In the genomic region with DNA sequence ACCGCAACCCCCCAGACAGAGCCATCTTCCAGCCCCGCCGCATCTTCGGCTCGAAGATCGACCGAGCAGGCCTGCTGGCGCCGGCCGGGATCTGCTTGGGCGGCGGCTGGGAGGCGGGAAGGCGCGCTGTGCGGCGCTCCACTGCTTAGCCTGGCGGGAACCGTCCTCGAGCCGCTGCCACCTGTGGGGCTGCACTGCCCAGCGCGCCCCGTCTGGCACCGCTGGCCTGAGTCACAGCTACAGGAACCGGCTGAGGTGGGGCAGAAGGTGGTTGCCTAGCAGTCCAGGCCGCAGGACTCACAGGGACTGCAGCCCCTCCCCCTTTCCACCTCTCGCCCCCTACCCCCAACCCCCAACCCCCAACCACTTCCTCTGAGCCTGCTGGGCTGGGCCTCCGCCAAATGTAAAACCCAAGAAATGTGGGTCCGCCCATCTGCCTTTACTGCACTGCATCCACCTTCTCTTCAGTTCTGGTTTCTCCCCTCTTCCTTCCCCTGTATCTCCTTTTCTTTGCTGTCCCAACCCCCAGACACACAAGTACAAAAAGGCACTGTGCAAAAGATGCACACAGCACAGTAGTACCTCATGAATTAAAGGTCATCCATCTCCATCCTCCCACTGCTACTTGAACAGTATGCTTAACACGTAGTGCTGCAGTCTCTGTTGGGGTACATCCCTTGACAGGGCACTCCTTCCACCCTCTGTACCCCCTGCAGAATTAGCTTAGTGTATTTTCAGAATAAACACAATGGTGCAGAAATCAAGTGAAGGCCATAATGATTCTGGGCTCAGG, we compare ENCODE assay signal across 8 mouse cellular contexts. TPM values are rescaled to one million over a fixed set of nuclear protein-coding genes. Genes with fewer than 3 reads are reported as not detected.
DNase-seq lines count a peak whose midpoint lies in the region; ATAC-seq and TF ChIP-seq lines count a peak whose summit lies in the region.

A gene (minus strand): TSS at position 308 of the 793 bp plus-strand sequence.

- H3K4me1 ChIP-seq in forebrain, embryonic 13.5 days = no peaks in the 10 kb centered on the region
- no peaks in the 10 kb centered on the region for H3K4me1 ChIP-seq in heart, postnatal 0 days (ENCODE audit: control insufficient read depth, insufficient read depth)
- H3K4me1 ChIP-seq in liver, embryonic 13.5 days (replicated peaks) = no peaks in the 10 kb centered on the region; the same call in 1 of the 2 replicates
- no peaks in the 10 kb centered on the region for H3K4me1 ChIP-seq in stomach, embryonic 15.5 days

- ATAC-seq in forebrain, embryonic 13.5 days = peak; percentile 96
- ATAC-seq in heart, postnatal 0 days (ENCODE audit: insufficient read depth, low read depth) = peak; percentile 89
- peak; percentile 94 for ATAC-seq in liver, embryonic 13.5 days (ENCODE audit: low read depth)
- peak; percentile 93 for ATAC-seq in stomach, embryonic 15.5 days (ENCODE audit: insufficient read depth, low FRiP score, low read depth)

- no peaks in the 10 kb centered on the region for H3K9me3 ChIP-seq in forebrain, embryonic 13.5 days (replicated peaks)
- no peaks in the 10 kb centered on the region for H3K9me3 ChIP-seq in heart, postnatal 0 days (replicated peaks; ENCODE audit: control insufficient read depth, low read length)
- no peaks in the 10 kb centered on the region for H3K9me3 ChIP-seq in liver, embryonic 13.5 days (replicated peaks)
- no peaks in the 10 kb centered on the region for H3K9me3 ChIP-seq in stomach, embryonic 15.5 days

- TF ChIP-seq EP300 in heart, postnatal 0 days (IDR thresholded peaks at IDR 0.05; ENCODE audit: low read depth) = no peak

- peak within 1 kb of the TSS; percentile 68 for H3K9ac ChIP-seq in forebrain, embryonic 13.5 days
- H3K9ac ChIP-seq in heart, postnatal 0 days (replicated peaks; ENCODE audit: low read depth, low read length) = peak within 1 kb of the TSS; percentile 48
- peak within 1 kb of the TSS; percentile 72 for H3K9ac ChIP-seq in liver, embryonic 13.5 days
- 0 out of 2 replicates have a peak within 1 kb of the TSS, but pooled peaks have one; percentile 19 for H3K9ac ChIP-seq in stomach, embryonic 15.5 days

- WGBS in forebrain, embryonic 13.5 days = 29% methylated on average over 18 of the region's 31 CpGs
- WGBS in heart, postnatal 0 days = 13% methylated on average over 22 of the region's 31 CpGs
- WGBS in liver, embryonic 13.5 days (ENCODE audit: insufficient replicate concordance) = 15% methylated on average over 30 of the region's 31 CpGs
- 23% methylated on average over 30 of the region's 31 CpGs for WGBS in stomach, embryonic 15.5 days

- H3K36me3 ChIP-seq in forebrain, embryonic 13.5 days (ENCODE audit: poor library complexity, severe bottlenecking) = no peaks in the 10 kb centered on the region
- no peaks in the 10 kb centered on the region for H3K36me3 ChIP-seq in heart, postnatal 0 days (replicated peaks; ENCODE audit: control insufficient read depth, insufficient read depth, low read length)
- H3K36me3 ChIP-seq in liver, embryonic 13.5 days = no peaks in the 10 kb centered on the region
- H3K36me3 ChIP-seq in stomach, embryonic 15.5 days = no peaks in the 10 kb centered on the region

- peak within 1 kb of the TSS; percentile 50 for H3K4me3 ChIP-seq in forebrain, embryonic 13.5 days
- peak within 1 kb of the TSS; percentile 59 for H3K4me3 ChIP-seq in heart, postnatal 0 days (ENCODE audit: low read depth, low read length)
- H3K4me3 ChIP-seq in liver, embryonic 13.5 days (replicated peaks) = peak within 1 kb of the TSS; percentile 63
- H3K4me3 ChIP-seq in stomach, embryonic 15.5 days (replicated peaks) = peak within 1 kb of the TSS; percentile 51

- TF ChIP-seq POLR2A in brain, embryonic 14.5 days (IDR thresholded peaks at IDR 0.05; ENCODE audit: borderline replicate concordance, extremely low read depth, insufficient read depth, insufficient read length, poor library complexity, severe bottlenecking) = no peak

- no peak for TF ChIP-seq CTCF in brain, embryonic 14.5 days (IDR thresholded peaks at IDR 0.05; ENCODE audit: borderline replicate concordance, extremely low read depth, insufficient read depth, insufficient read length)
- TF ChIP-seq CTCF in heart, postnatal 0 days (IDR thresholded peaks at IDR 0.05; ENCODE audit: low read depth) = no peak

- DNase-seq in B cell, adult 2 months = peak; percentile 10 to 26
- DNase-seq in brain, embryonic 14.5 days (ENCODE audit: low read depth) = peak; percentile 84
- peak; percentile 63 for DNase-seq in heart, postnatal 0 days (ENCODE audit: low spot score)
- DNase-seq in kidney, postnatal 25 days = peak; percentile 42 to 74
- peak; percentile 45 for DNase-seq in liver, embryonic 13.5 days
- DNase-seq in neural tube, embryonic 10.5 days (ENCODE audit: extremely low spot score, low spot score) = peak; percentile 61

- H3K4me2 ChIP-seq in forebrain, embryonic 13.5 days = peak within 1 kb of the TSS; percentile 60
- peak within 1 kb of the TSS; percentile 70 for H3K4me2 ChIP-seq in heart, postnatal 0 days (ENCODE audit: low read depth, low read length)
- peak within 1 kb of the TSS; percentile 72 for H3K4me2 ChIP-seq in liver, embryonic 13.5 days
- H3K4me2 ChIP-seq in stomach, embryonic 15.5 days = peak within 1 kb of the TSS; percentile 57

- peaks cover 4% of the 10 kb centered on the region; the same call in 1 of the 2 replicates for H3K27me3 ChIP-seq in forebrain, embryonic 13.5 days
- H3K27me3 ChIP-seq in heart, postnatal 0 days (ENCODE audit: control insufficient read depth, insufficient read depth, low read length) = no peaks in the 10 kb centered on the region
- peaks cover 6% of the 10 kb centered on the region; the same call in 1 of the 2 replicates for H3K27me3 ChIP-seq in liver, embryonic 13.5 days
- H3K27me3 ChIP-seq in stomach, embryonic 15.5 days (replicated peaks) = no peaks in the 10 kb centered on the region

- H3K27ac ChIP-seq in forebrain, embryonic 13.5 days = no peak within 1 kb of the TSS
- H3K27ac ChIP-seq in heart, postnatal 0 days (ENCODE audit: low read depth) = no peak within 1 kb of the TSS; the same call in 1 of the 2 replicates
- no peak within 1 kb of the TSS for H3K27ac ChIP-seq in liver, embryonic 13.5 days
- peak within 1 kb of the TSS; percentile 40; the same call in 1 of the 2 replicates for H3K27ac ChIP-seq in stomach, embryonic 15.5 days

RNA-seq across cellular contexts. Expression of the gene that starts here (rescaled TPM):
- polyA plus RNA-seq in brain, embryonic 14.5 days (2012; rRNA removed) = 3.5 and 4.4 TPM in 2 replicates
- 4.8 and 5.7 TPM in 2 replicates for polyA plus RNA-seq in forebrain, embryonic 13.5 days (2015; fragmentation: Nextera tagmentation; extraction: Ambion mirVana)
- total RNA-seq in heart, postnatal 0 days (2014; rRNA removed; ENCODE audit: low replicate concordance) = 1.5 and 2.4 TPM in 2 replicates
- polyA plus RNA-seq in heart, postnatal 0 days (2015; fragmentation: Nextera tagmentation; extraction: Ambion mirVana) = 1.7 and 2.2 TPM in 2 replicates
- 1.8 and 2.2 TPM in 2 replicates for polyA plus RNA-seq in liver, embryonic 13.5 days (2015; fragmentation: Nextera tagmentation; extraction: Ambion mirVana)
- polyA plus RNA-seq in stomach, embryonic 15.5 days (2015; fragmentation: Nextera tagmentation; extraction: Ambion mirVana) = 6.7 and 7.4 TPM in 2 replicates

Comparison
In these comparisons a context has a peak if more than half of its experiments do, and no peak if none do; other contexts are left out.
1. DNase-seq: peak in every context shown above with its lines; median percentile 84 in brain, embryonic 14.5 days; 63 in heart, postnatal 0 days; 61 in neural tube, embryonic 10.5 days; 58 in kidney, postnatal 25 days; 45 in liver, embryonic 13.5 days; 18 in B cell, adult 2 months.
2. H3K9ac ChIP-seq: peak in every context shown above with its lines; median percentile 72 in liver, embryonic 13.5 days; 68 in forebrain, embryonic 13.5 days; 48 in heart, postnatal 0 days; 19 in stomach, embryonic 15.5 days.